Mouse (Mus musculus) C2C12 (cell line): ENCODE data around the gene Gm6377.

Source experiments
- MAX ChIP-seq: IDR thresholded peaks from one replicate; pipeline ENCODE4 v1.6.1; 2011; ENCODE audit warnings: mild to moderate bottlenecking, control low read depth
- MYOG ChIP-seq: IDR thresholded peaks from one replicate; pipeline ENCODE4 v1.6.1; 2011; ENCODE audit not compliant: control insufficient read depth, insufficient read length; ENCODE audit errors: extremely low read depth

DNA sequence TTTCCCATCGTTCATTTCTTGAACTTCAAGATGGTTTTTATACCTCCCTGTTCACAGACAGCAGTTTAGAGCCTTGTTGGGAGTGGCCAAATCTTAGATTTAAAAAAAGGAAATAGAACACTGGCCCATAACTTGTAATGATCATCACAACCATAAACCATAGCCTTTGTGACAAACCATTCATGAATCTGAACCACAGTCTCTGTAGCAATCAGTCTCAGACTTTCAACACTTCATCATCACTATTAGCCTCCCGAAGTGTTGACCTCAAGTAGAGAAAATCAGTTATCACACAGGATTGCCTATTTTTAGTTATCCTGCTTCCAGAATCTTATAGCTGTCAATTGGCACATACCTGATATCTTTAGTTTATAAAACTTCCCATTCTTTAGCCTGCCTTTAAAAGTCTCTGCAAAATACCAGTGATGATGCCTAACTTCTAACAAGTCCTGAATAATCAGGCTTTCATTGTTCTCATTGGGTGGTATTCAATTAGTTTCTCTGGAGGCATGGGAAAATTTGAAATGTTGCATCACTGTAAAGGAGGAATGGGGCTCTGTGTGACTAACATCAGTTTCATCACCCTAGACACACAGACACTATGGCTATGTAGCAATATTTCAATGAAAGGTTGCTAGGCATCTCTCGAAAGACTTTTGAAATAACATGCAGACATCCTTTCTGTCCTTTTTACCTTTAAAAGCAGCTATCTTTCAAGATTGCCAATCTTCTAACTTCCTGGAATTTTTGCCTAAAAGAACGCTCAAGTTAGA, 11.7 kb upstream of the Gm6377 start:
- TF ChIP-seq MAX (no peak), MYOG (no peak)
